ENCODE assay signal across 7 mouse cellular contexts in genomic region chrX:103533306-103533705, GRCm38 (mm10).
DNase-seq lines count a peak whose midpoint lies in the region; ATAC-seq lines count a peak whose summit lies in the region.

No protein-coding gene starts in this region.

- H3K9me3 ChIP-seq in lung, embryonic 15.5 days = no peaks in the 10 kb centered on the region
- H3K9me3 ChIP-seq in forebrain, embryonic 15.5 days = no peaks in the 10 kb centered on the region
- no peaks in the 10 kb centered on the region for H3K9me3 ChIP-seq in neural tube, embryonic 14.5 days (ENCODE audit: control insufficient read depth, low read length)

- 16% methylated on average over 11 of the region's 11 CpGs for WGBS in lung, embryonic 15.5 days
- whole genome bisulfite sequencing in forebrain, embryonic 15.5 days = 3% methylated on average over 11 of the region's 11 CpGs
- 2% methylated on average over 11 of the region's 11 CpGs for WGBS in neural tube, embryonic 14.5 days

- 0 out of 2 replicates have a peak overlapping the region, but pooled peaks have one; percentile 29 for H3K27ac ChIP-seq in lung, embryonic 15.5 days
- H3K27ac ChIP-seq in forebrain, embryonic 15.5 days (replicated peaks) = peak overlapping the region; percentile 87
- H3K27ac ChIP-seq in neural tube, embryonic 14.5 days (ENCODE audit: low read depth, low read length) = peak overlapping the region; percentile 86

- H3K27me3 ChIP-seq in lung, embryonic 15.5 days = no peaks in the 10 kb centered on the region
- no peaks in the 10 kb centered on the region for H3K27me3 ChIP-seq in forebrain, embryonic 15.5 days
- no peaks in the 10 kb centered on the region for H3K27me3 ChIP-seq in neural tube, embryonic 14.5 days (ENCODE audit: control insufficient read depth, insufficient read depth, low read length)

- no peaks in the 10 kb centered on the region for H3K36me3 ChIP-seq in lung, embryonic 15.5 days
- no peaks in the 10 kb centered on the region for H3K36me3 ChIP-seq in forebrain, embryonic 15.5 days
- no peaks in the 10 kb centered on the region for H3K36me3 ChIP-seq in neural tube, embryonic 14.5 days (ENCODE audit: control insufficient read depth, insufficient read depth, low read length)

- DNase-seq in lung, postnatal 25 days (ENCODE audit: low spot score) = no peak
- peak; percentile 41 to 56 for DNase-seq in layer of hippocampus, adult 8-10 months (ENCODE audit: low spot score in 2 of 2)
- no peak for DNase-seq in adrenal gland, postnatal 36 days

- no peak overlapping the region for H3K9ac ChIP-seq in lung, embryonic 15.5 days
- H3K9ac ChIP-seq in forebrain, embryonic 15.5 days (replicated peaks) = peak overlapping the region; percentile 7; the same call in 1 of the 2 replicates
- H3K9ac ChIP-seq in neural tube, embryonic 14.5 days (replicated peaks; ENCODE audit: low read depth, low read length) = peak overlapping the region; percentile 21; the same call in 1 of the 2 replicates

- peaks cover 3% of the 10 kb centered on the region; the same call in 1 of the 2 replicates for H3K4me1 ChIP-seq in lung, embryonic 15.5 days
- H3K4me1 ChIP-seq in forebrain, embryonic 15.5 days = peaks cover 23% of the 10 kb centered on the region
- peaks cover 8% of the 10 kb centered on the region for H3K4me1 ChIP-seq in neural tube, embryonic 14.5 days (ENCODE audit: control insufficient read depth, insufficient read depth, low read length)

- no peak for ATAC-seq in lung, embryonic 15.5 days (ENCODE audit: borderline replicate concordance, extremely low read depth, low FRiP score, low TSS enrichment)
- ATAC-seq in forebrain, embryonic 15.5 days (replicated peaks) = peak; percentile 65
- ATAC-seq in neural tube, embryonic 14.5 days (ENCODE audit: low read depth) = peak; percentile 74
- no peak for ATAC-seq in activated CD4-positive, CD25-positive, alpha-beta regulatory T cell, adult 4 months

- no peak overlapping the region for H3K4me3 ChIP-seq in lung, embryonic 15.5 days
- H3K4me3 ChIP-seq in forebrain, embryonic 15.5 days = no peak overlapping the region
- no peak overlapping the region for H3K4me3 ChIP-seq in neural tube, embryonic 14.5 days (ENCODE audit: low read depth, low read length)

- H3K4me2 ChIP-seq in lung, embryonic 15.5 days = no peak overlapping the region
- H3K4me2 ChIP-seq in forebrain, embryonic 15.5 days (replicated peaks) = peak overlapping the region; percentile 10; the same call in 1 of the 2 replicates
- H3K4me2 ChIP-seq in neural tube, embryonic 14.5 days (ENCODE audit: low read depth, low read length) = peak overlapping the region; percentile 20; the same call in 1 of the 2 replicates

Comparison
In these comparisons a context has a peak if more than half of its experiments do, and no peak if none do; other contexts are left out.
1. ATAC-seq: peak in forebrain, embryonic 15.5 days (single experiment) and neural tube, embryonic 14.5 days (single experiment); none in lung, embryonic 15.5 days (single experiment) and activated CD4-positive, CD25-positive, alpha-beta regulatory T cell, adult 4 months (single experiment).
2. H3K27ac ChIP-seq: peak in every context shown above with its lines; median percentile 87 in forebrain, embryonic 15.5 days; 86 in neural tube, embryonic 14.5 days; 29 in lung, embryonic 15.5 days.
3. DNase-seq: peak in layer of hippocampus, adult 8-10 months (2 of 2); none in lung, postnatal 25 days (single experiment) and adrenal gland, postnatal 36 days (0 of 2).